Mouse (Mus musculus) bone marrow, adult 2 months (tissue): ENCODE data around the gene Gm12695.

ENCODE experiments used
- CTCF ChIP-seq: fragments of 200-500 bp; IDR thresholded peaks from 2 replicates; pipeline ENCODE4 v1.5.1; 2011; ENCODE audit warnings: low read length, control low read depth; ENCODE audit not compliant: control insufficient read depth, insufficient read depth
- POLR2A ChIP-seq: fragments of 200-500 bp; IDR thresholded peaks from 2 replicates; pipeline ENCODE4 v1.6.1; 2011; ENCODE audit warnings: low read depth, mild to moderate bottlenecking, control low read depth, low read length, borderline replicate concordance; ENCODE audit not compliant: control insufficient read depth

DNA sequence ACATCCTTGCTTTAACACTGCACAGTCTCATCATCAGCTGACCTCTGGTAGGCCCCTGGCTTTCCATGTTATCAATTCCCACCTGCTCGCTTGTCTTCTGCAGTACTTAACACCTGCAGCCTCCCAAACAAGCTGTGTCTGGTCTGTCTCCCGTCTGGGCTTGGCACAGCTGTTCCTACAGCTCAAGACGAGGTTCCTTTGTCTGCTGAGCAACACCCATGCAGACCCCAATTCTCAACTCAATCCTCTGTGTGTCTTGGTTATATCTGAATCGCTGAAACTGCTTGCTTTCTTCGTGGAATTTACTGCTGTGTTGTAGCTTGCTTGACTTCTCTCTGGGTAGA, 86.8 kb downstream of the Gm12695 start:
- no peak for TF ChIP-seq CTCF
- TF ChIP-seq POLR2A: no peak
